Mouse (Mus musculus): ENCODE measurements around the gene Myo1a. TPM values are rescaled to one million over a fixed set of nuclear protein-coding genes. Genes with fewer than 3 reads are reported as not detected.
"Not testable (repeated sequence)": the region's sequence is repeated elsewhere in the genome, so short reads cannot be mapped to it uniquely, and the experiment has no call there.

The Myo1a gene
- 479 and 710 TPM in 2 replicates for polyA plus RNA-seq (2012; rRNA removed)

DNA sequence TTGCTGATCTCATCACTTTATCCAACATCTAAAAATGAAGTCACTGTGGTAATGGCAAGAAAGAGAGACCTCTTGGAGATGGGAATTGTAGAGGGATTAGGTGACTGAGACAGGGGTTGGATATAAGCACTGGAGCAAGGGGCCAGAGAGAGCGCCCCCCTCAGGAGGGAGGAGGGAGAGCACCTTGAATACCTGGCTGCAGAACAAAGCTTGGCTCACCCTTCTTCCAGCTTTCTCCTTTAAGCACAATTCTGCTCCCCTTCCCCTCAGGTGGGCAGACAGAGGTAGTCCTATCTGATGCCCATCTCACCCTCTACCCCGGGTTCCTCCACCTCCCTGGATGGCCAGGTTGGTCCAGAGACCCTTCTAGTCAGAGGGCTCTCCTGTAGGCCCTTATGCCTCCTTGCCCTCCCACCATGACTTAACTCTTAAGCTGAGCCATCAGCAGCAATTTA is at the start of gene Myo1a:
Myo1a (plus strand) TSS at position 405 of the 455 bp plus-strand sequence.
- WGBS, result 59% methylated on average over 2 of the region's 2 CpGs
- no peak for DNase-seq (ENCODE audit: low read depth, low spot score)

DNA sequence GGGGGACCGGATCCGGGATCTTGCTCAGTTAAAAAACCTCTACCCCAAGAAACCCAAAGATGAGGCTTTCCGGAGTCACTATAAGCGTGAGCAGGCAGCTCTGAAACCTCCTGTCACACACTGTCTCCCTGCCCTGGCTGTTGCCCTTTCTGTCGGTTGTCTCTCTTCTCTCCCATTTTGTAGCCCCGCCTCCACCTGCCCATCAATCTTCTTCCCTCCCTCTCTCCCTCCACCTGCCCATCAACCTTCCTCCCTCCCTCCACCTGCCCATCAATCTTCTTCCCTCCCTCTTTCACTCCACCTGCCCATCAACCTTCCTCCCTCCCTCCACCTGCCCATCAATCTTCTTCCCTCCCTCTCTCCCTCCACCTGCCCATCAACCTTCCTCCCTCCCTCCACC is 47.4 kb upstream of the Myo1a start:
- 71% methylated on average over 6 of the region's 6 CpGs for WGBS
- not testable (repeated sequence) for DNase-seq (ENCODE audit: low read depth, low spot score)

DNA sequence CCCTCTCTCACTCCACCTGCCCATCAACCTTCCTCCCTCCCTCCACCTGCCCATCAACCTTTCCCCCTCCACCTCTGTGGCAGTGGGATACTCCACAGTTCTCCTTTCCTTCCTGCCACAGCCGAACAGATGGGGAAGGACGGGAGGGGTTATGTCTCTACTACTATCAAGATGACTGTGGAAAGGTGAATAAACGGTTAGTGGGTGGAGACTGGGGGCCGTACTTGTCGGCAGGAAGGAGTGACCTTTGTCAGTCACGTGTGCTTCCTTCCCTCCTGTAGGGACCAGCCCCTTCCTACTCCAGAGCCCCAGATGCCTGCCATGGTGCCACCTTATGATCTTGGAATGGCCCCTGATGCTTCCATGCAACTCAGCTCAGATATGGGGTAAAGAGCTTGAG is 46.9 kb upstream of the Myo1a start:
- DNase-seq (ENCODE audit: low read depth, low spot score), result no peak
- WGBS, result 17% methylated on average over 6 of the region's 6 CpGs

DNA sequence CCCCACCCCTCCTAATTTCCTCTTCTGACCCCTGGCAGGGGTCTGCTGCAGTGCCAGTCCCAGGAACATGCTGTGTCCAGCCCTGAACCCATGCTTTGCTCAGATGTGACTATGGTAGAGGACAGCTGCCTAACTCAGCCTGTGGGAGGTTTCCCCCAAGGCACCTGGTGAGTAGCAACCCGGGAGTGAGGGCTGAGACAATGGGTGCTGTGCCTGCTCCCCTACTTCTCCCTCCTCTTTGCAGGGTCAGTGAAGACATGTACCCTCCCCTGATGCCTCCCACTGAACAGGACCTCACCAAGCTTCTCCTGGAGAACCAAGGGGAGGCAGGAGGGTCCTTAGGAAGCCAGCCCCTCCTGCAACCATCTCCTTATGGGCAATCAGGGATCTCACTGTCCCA is 45.4 kb upstream of the Myo1a start:
- DNase-seq (ENCODE audit: low read depth, low spot score), result no peak
- 21% methylated on average over 1 of the region's 1 CpGs for WGBS

DNA sequence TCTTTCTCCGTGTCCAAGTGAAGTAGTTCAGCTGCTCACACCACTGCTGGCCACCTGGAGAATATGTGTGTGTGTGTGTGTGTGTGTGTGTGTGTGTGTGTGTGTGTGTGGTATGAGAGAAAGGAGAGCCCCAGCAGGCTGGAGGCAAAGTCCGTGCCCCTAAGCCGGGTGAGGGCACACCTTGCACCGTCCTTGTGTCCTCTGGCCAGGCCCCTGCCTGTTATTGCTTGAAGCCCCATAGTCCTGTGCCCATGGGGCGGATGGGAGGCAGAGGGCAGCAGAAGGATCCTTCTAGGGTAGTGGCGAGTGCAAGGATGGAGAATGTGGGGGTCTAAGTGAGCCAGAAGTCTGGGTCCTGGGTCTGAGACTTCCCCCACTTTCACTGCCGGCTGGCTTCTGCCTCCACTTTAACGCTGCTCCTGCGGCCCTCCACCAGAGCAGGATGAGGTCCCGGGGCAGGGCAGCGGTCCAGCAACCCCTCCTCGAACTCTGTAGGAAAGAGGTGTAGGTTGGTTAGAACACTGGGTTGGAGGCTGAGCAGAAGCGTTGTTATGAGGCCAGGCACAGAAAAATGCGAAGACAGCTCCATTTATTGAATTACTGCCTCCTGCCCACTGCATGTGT is 43.6 kb upstream of the Myo1a start:
- DNase-seq (ENCODE audit: low read depth, low spot score), result no peak
- 12% methylated on average over 13 of the region's 14 CpGs for WGBS

DNA sequence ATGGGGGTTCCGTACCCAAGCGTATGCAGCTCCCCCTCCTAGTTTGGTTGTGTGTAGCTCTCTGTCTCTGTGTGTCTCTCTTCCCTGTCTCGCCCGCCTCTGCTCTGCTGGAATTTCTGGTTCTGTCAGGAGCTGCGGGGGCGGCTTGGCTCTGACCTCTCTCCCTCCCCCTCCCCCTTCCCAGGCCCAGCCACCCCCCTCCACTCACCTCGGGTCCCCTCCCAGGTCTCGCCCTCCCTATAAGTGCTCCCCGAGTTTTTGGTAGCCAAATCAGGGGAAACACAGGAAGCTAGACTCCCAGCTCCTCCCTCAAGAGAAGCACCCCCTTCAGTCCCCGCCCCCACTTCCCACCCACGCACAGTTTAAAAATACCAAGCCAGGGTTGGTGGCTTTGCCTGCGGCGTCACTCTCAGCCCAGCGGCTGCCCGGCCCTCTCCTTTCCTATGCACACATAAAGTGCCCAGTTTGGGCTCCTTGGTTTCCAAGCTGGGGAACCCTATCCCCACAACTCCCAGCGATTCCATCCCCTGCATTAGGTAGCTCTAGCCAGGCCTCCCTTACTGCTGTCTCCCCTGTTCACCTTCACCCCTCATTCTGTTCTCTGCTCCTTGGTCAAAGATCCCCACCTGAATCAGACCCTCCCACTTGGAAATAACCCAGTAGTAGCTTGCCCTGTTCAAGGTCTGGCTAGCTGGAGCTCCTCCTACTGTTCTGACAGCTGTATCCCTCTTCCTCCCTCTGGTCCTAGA is 42.9 kb upstream of the Myo1a start:
- no peak for DNase-seq (ENCODE audit: low read depth, low spot score)
- 0% methylated on average over 16 of the region's 16 CpGs for WGBS

DNA sequence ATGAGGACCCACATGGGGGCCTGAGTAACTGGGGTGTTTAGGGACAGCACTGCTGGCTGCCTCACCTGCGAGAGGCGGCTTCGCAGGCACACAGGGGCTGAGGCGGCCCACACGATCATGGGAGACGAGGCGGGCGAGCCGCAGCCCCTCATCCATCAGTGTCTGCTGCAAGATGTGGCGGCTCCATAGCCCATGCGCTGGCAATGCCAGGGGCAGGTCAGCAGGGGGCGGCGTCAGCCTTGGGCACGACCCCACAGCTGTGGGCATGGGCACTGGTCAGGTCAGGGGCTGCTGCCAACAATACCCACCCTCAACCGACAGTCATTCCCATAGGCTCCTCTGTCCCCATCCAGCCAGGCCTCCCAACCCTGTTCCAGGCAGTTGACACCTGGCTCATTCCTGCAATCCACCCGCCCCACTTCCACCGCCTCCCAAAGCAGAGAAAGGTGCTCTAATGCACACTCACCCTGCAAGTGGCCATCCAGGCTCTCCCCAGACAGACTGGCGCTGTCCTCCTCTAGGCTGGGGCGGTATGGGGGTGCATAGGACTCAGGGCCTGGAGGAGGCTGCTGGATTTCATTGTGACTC is 42.2 kb upstream of the Myo1a start:
- DNase-seq (ENCODE audit: low read depth, low spot score), result no peak
- 53% methylated on average over 19 of the region's 19 CpGs for WGBS

DNA sequence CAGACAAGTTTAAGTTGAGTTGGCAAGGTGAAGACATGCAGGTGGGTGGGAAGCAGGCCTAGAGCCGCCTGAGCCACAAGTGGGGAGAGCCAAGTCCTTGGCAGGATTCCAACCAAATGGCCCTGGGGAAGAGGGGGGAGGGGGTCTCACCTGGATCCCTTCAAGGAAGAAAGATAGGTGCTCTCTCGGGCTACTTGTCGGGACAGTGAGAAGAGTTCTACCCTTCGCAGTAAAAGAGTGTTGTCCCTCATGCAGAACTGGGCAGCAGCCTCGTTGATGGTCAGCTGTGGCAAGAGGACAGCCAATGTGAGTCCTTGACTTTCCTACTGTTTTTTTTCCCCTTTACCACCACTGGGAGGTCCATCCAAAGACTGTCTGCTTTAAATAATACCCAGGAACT is 41.4 kb upstream of the Myo1a start:
- 36% methylated on average over 5 of the region's 5 CpGs for WGBS
- DNase-seq (ENCODE audit: low read depth, low spot score), result no peak

DNA sequence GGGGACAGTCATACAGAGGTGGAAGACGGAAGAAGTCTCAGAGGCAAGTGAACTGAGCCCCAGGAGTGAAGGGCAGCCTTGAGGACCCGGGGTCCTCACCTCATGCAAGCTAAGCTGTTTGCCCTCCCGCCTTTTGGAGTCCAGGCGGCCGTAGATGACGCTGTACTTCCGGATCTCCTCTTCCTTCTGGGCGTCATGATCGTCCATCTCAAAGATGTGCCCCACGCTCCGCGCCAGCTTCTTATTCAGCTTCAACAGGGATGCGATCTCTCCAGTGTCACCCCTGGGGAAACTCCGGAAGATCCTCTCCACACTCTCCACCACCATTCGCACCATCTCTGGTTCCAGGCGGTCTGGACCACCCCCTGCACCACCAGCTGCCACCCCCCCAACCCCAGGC is 40.8 kb upstream of the Myo1a start:
- WGBS, result 80% methylated on average over 16 of the region's 16 CpGs

DNA sequence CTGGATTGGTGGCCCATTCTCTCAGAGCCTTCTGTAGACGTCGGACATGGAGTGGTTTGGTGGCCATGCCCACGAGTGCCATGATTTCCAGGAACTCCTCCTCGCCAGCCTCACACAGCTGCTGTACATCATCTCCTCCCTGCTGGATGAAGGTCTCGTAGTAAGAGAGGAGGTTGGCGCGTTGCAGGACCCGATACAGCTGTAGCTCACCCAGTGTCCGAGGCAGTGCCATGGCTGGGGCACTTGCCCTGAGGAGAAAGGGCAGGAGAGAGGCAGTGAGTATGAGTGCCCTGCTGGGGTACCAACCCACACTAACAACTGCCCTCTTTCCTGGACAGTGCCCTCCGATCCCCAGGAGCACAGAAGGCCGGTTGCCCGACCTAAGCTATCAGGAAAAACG is 40.1 kb upstream of the Myo1a start:
- DNase-seq (ENCODE audit: low read depth, low spot score), result no peak
- WGBS, result 77% methylated on average over 13 of the region's 13 CpGs

More for the DNA sequence above, 40.8 kb upstream of the Myo1a start:
- DNase-seq (ENCODE audit: low read depth, low spot score), result no peak

DNA sequence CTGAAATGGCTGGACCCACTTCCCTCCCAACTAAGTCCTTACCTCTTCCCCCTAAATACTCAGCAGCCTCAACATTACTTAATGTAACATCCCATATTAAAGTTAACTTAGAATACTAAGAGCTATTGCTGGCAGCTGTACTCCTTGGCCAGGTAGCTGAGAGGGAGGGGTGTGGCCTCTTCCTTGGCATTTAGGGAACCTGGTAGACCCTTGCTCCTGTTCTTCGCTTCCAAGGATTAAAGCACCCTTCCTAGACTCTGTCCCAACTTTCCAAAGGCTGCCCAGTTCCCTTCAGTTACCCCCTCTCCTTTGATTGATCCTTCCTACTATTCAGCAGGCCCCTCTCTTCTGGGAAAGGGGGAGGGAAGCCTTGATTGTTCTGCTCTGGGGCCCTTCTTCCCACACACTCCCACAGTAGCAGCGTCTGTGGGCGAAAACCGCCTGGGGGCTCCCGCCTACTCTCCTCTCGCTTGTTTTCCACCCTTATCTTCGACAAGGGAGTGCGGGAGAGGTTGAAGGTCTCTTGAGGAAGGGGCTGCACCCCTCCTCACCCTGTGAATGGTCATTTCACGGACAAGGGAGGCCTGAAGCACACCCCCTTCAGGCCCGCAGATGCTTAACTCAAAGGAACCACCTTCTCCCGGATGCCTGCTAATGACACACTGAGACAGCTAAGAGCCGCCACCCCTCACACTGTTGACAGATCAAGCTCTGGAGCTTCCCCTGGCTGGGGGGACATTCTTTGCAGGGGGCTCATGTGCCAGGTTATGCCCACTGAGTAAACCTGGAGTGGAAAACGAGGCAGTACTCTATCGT is 39.4 kb upstream of the Myo1a start:
- DNase-seq (ENCODE audit: low read depth, low spot score), result no peak
- 28% methylated on average over 14 of the region's 14 CpGs for WGBS

DNA sequence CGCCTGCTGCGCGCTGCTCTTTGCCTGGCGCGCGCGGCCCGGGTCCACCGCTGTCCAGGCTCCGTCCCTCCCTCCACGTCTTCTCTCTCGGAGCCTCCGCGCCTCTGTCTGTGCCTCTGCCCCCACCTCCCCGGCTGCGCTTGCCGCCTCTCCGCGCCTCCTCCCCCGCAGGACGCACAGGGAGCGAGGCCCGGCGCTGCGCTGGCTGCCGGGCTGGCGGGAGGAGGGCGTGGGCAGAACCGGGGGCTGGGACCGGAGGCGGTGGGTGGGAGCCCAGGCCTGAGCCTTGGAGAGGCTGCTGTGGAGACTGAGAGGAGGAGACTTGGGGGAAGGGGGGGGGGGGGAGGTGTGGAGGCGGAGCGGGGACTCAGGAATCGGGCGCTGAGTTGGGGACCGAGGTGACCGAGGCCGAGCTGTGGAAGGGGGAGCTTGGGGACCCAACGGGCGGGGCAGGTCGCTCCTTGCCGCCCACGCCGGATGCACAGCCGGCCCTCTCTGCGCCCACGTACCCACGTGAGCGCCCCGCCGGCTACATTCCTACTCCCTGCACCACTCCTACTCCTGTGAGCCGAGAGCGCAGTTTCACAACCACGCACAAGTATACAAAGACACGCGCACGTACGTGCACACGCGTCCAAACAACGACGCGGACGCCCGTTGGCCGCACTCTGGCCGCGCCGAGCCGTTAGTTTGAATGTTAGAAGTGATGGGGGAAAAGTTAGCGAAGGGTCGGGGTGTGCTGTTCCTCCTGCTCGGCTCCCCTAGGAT is 38.3 kb upstream of the Myo1a start, which contains the start of gene Nemp1:
Nemp1 (plus strand) TSS at position 401 of the 768 bp plus-strand sequence.
- under 1% methylated on average over 70 of the region's 73 CpGs for WGBS
- no peak for DNase-seq (ENCODE audit: low read depth, low spot score)

DNA sequence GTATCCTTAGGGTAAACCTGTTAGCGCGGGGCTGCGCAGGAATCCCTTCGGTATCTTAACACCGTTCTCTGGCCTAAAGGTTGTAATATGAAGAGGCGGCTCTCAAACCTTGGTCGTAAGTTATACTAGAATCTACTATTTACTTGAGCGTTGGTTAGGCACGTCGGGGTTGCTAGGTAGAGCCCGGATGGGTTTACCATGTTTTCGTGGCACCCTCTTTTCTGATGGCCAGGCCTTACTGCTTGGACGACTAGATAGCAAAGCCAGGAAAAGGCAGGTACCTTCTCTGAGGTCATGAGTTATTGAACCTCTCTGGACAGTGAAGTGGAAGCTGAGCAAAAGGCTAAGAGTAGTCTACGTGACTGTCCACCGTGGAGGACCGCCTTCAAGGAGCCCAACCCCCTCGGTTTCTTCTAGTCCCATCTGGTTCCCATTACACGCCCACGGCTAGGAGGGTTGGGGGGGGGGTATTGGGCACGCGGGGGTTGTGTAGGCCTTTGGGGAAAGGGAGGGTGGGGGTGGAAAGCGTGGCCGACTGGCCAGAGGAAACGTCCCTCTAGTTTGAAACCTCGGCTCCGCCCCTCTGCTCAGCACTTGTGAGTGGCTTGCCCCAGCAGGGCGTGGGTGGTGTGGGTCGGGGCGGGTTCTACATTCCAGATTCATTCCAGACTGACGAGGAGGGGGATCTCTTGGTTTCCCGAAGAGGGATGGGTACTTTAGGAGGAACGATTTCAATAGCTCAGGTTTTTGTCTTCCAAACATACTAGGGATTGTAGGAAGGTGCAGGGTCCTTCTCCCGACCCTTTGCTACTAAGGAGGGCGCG is 37.5 kb upstream of the Myo1a start:
- DNase-seq (ENCODE audit: low read depth, low spot score), result no peak
- under 1% methylated on average over 35 of the region's 35 CpGs for WGBS

DNA sequence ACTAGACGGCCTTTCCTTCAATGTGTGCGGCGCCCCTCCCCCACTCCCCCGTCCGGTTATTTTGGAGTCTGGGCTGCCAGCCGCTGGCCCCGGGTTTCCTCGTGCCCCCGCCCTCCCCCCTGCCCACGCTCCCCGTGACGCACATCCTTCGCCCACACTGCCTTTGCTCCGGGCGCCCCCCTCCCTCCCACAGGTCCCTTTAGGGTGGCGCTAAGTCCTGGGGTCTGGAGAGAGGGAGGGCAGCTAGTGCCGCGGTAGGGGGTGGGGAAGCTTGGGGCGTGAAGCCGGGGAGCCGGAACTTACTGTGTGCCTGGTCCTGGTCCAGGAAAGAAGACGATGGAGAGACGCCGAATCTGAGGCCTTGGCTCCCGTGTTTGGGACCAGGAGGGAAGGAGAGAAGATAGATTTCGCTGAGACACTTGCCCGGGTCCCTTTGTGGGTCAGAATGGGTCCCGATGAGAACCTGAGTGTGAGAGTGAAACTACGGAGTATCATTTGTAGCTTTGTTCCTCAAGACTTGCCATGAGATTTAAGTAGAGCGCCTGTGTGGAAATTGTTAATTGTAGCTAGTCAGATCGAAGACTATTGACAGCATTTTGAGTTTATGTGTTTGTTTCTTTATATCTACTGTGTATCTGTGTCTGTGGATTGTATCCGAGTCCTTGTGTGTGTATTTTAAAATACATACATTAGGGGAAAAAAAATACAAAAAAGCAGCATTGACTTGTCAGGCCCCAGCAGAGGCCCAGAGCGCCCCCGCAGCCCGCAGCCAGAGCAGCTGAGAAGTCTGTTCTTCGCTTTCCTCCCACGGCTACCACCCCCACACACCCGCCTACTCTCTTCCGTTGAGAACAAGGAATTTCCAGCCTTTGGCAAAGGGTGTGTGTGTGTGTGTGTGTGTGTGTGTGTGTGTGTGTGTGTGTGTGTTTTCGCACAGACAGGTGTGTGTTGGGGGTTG is 36.6 kb upstream of the Myo1a start, which contains the start of gene Nab2:
Nab2 (minus strand) TSS at position 476 of the 958 bp plus-strand sequence.
- DNase-seq (ENCODE audit: low read depth, low spot score), result no peak
- WGBS, result 5% methylated on average over 40 of the region's 40 CpGs

DNA sequence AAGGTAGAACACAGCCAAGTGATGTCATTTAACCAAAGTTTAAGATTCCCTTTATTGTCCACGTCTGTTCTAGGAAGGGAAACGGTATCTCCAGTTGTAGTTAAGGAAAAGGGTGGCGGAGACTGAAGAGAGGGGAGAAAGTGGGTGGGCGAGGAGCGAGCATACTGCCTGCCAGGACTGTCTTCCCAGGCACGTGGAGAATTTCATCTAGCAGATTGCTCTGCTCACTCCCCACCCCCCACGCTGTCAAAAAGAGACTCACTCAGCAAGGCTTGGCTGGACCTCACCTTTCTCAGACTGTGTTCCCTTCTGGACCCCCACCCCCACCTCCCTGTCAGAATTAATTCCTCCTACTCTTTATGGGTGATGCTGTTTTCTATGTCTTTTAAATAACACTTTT is 35.8 kb upstream of the Myo1a start:
- 49% methylated on average over 7 of the region's 7 CpGs for WGBS
- no peak for DNase-seq (ENCODE audit: low read depth, low spot score)

DNA sequence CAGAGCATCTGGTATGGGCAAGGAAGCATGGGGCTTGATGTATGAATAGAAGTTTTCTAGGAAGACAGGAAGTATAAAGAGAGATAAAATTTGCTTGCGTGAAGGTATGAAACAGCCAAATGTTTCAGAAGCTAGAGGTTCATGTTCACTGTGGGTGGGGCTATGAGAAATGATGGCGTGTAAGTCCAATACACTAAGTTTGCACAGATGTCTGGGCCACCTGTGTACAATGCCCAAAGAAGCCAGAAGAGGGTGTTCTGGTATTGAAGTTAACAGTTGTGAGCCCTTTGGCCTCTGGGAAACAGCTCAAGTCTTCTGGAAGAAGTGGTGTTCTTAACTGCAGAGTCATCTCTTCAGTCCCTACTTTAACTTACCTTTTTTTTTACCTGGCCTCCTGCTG is 34.8 kb upstream of the Myo1a start:
- no peak for DNase-seq (ENCODE audit: low read depth, low spot score)
- WGBS, result 63% methylated on average over 2 of the region's 2 CpGs

DNA sequence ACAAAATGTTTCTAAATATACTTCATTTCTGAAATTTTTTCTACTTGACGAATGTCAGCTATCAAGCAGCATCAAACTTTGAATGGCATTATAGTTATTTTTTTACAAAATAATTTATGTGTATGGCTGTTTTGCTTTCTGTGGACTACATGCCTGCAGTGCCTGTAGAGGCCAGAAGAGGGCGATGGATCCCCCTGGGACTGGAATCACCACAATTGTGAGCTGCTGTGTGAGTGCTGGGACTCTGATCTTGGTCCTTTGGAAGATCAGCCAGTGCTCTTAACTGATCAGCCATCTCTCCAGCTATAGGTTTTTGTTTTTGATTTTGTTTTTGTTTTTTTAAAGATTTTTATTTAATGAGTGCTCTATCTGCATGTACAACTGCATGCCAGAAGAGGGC is 33.7 kb upstream of the Myo1a start:
- no peak for DNase-seq (ENCODE audit: low read depth, low spot score)
- 48% methylated on average over 2 of the region's 2 CpGs for WGBS
